Mouse (Mus musculus): Measurements from ENCODE around the gene Ifit2. TPM values are rescaled to one million over a fixed set of nuclear protein-coding genes. Genes with fewer than 3 reads are reported as not detected.
A peak's percentile ranks its signal among the peaks of the same experiment; 100 is the strongest.

Ifit2 gene
- polyA plus RNA-seq, 1 experiment from 2014 or later: 12.5 TPM

DNA sequence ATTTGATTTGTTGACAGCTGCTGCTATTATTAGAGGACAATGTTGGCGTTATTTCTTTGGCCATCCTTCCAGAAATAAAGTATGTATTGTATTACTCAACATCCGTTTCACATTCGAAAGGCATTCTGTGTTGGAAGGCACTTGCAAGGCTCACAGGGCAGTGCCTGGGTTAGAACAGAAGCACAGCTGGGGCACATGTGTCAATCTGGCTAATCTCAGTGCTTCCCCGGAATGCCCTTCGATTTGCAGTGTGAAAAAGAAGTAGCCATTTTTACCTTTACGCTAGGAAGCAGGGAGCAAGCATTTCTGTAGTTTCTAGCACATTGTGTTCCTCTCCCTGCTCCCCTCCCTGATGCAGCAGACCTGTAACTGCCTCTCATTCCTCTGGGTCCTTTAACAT lies 2.5 kb downstream of the Ifit2 start:
- Histone ChIP-seq H3K4me3 (ENCODE audit: low read depth, low read length) (no peak overlapping the region), H3K4me1 (ENCODE audit: control insufficient read depth, insufficient read depth, low read length) (no peaks in the 10 kb centered on the region; the same call in 1 of the 2 replicates), H3K9me3 (replicated peaks; ENCODE audit: control insufficient read depth, low read length) (no peaks in the 10 kb centered on the region), H3K27me3 (ENCODE audit: control insufficient read depth, insufficient read depth, low read length) (no peaks in the 10 kb centered on the region), H3K27ac (replicated peaks; ENCODE audit: low read depth, low read length) (no peak overlapping the region), H3K36me3 (replicated peaks; ENCODE audit: control insufficient read depth, insufficient read depth, low read depth, low read length) (no peaks in the 10 kb centered on the region), H3K4me2 (ENCODE audit: low read depth, low read length) (no peak overlapping the region), H3K9ac (replicated peaks; ENCODE audit: low read length) (no peak overlapping the region)
- 54% methylated on average over 6 of the region's 6 CpGs for WGBS
- ATAC-seq (replicated peaks; ENCODE audit: insufficient number of reproducible peaks, low FRiP score, low TSS enrichment, low read depth): no peak
- peak; percentile 39 for DNase-seq (ENCODE audit: low spot score)

DNA sequence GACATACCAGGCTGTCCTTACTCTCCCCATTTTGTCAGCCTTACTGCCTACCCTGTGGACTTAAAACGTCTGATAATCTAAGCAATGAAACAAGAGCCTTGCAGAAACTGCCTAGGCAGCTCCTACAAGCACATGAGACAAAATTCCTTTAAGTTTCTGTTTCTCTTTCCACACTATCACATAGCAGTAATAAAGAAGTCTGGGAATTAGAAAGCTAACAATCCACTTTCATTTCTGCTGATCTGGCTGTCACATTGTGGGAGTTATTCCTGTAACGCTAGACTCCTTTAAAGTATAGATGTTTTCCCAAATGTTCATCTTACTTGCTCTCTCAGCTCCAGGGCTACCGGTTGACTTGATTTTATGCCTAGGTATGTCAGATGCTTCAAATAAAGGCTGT lies 3.0 kb downstream of the Ifit2 start:
- no peak overlapping the region for H3K27ac ChIP-seq (replicated peaks; ENCODE audit: low read depth, low read length)
- H3K4me3 ChIP-seq (ENCODE audit: low read depth, low read length): no peak overlapping the region
- DNase-seq (ENCODE audit: low spot score): no peak
- ATAC-seq (replicated peaks; ENCODE audit: insufficient number of reproducible peaks, low FRiP score, low TSS enrichment, low read depth): no peak
- H3K4me2 ChIP-seq (ENCODE audit: low read depth, low read length): no peak overlapping the region
- no peaks in the 10 kb centered on the region; the same call in 1 of the 2 replicates for H3K4me1 ChIP-seq (ENCODE audit: control insufficient read depth, insufficient read depth, low read length)
- H3K9ac ChIP-seq (replicated peaks; ENCODE audit: low read length): no peak overlapping the region; the same call in 1 of the 2 replicates
- no peaks in the 10 kb centered on the region for H3K9me3 ChIP-seq (replicated peaks; ENCODE audit: control insufficient read depth, low read length)
- H3K36me3 ChIP-seq (replicated peaks; ENCODE audit: control insufficient read depth, insufficient read depth, low read depth, low read length): no peaks in the 10 kb centered on the region
- 57% methylated on average over 3 of the region's 3 CpGs for WGBS
- H3K27me3 ChIP-seq (ENCODE audit: control insufficient read depth, insufficient read depth, low read length): no peaks in the 10 kb centered on the region

DNA sequence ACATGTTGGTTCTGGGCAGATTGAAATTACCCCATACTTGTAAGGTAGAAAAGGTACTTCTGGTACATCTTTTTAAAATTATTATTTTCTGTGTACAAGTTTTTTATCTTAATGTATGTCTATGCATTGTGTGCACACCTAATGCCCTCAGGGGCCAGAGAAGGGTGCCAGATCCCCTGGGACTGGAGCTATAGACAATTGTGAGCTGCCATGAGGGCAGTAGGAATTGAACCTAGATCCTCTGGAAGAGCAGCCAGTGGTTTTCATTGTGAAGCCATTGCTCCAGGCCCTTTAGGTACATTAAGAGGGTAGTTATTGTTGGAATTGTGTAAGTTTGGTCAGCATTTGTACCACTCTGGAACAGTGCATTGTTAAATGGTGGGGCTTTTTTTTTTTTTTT lies 3.6 kb downstream of the Ifit2 start:
- DNase-seq (ENCODE audit: low spot score) (no peak), ATAC-seq (replicated peaks; ENCODE audit: insufficient number of reproducible peaks, low FRiP score, low TSS enrichment, low read depth) (no peak)
- Histone ChIP-seq H3K9ac (replicated peaks; ENCODE audit: low read length) (no peak overlapping the region), H3K4me3 (ENCODE audit: low read depth, low read length) (no peak overlapping the region), H3K4me1 (ENCODE audit: control insufficient read depth, insufficient read depth, low read length) (no peaks in the 10 kb centered on the region; the same call in 1 of the 2 replicates), H3K36me3 (replicated peaks; ENCODE audit: control insufficient read depth, insufficient read depth, low read depth, low read length) (no peaks in the 10 kb centered on the region), H3K4me2 (ENCODE audit: low read depth, low read length) (no peak overlapping the region), H3K9me3 (replicated peaks; ENCODE audit: control insufficient read depth, low read length) (no peaks in the 10 kb centered on the region), H3K27ac (replicated peaks; ENCODE audit: low read depth, low read length) (no peak overlapping the region), H3K27me3 (ENCODE audit: control insufficient read depth, insufficient read depth, low read length) (no peaks in the 10 kb centered on the region)

DNA sequence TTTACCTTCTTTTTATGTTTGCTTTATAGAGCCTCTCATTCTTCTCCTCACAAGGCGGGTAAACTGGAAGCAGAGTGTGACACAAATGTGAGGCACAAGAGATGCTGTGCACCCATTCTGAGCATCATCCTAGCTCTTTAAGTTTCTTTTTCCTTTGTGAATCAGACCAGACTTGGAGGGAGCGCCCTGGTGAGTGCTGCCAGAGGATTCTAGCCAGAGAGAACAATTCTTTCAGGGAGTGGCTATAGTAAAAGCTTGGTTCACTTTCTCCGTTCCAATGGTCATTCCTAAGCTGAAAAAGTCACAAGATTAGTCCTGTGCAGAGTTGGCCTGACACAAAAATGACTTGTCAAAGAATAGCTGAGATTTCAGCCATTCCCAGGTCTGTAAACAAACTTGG lies 6.1 kb downstream of the Ifit2 start:
- Histone ChIP-seq H3K4me2 (ENCODE audit: low read depth, low read length) (no peak overlapping the region), H3K36me3 (replicated peaks; ENCODE audit: control insufficient read depth, insufficient read depth, low read depth, low read length) (no peaks in the 10 kb centered on the region), H3K27ac (replicated peaks; ENCODE audit: low read depth, low read length) (no peak overlapping the region), H3K27me3 (ENCODE audit: control insufficient read depth, insufficient read depth, low read length) (no peaks in the 10 kb centered on the region), H3K9me3 (replicated peaks; ENCODE audit: control insufficient read depth, low read length) (no peaks in the 10 kb centered on the region), H3K4me3 (ENCODE audit: low read depth, low read length) (no peak overlapping the region), H3K9ac (replicated peaks; ENCODE audit: low read length) (no peak overlapping the region), H3K4me1 (ENCODE audit: control insufficient read depth, insufficient read depth, low read length) (no peaks in the 10 kb centered on the region; the same call in 1 of the 2 replicates)
- 79% methylated on average over 3 of the region's 3 CpGs for WGBS
- DNase-seq (ENCODE audit: low spot score) (no peak), ATAC-seq (replicated peaks; ENCODE audit: insufficient number of reproducible peaks, low FRiP score, low TSS enrichment, low read depth) (no peak)

DNA sequence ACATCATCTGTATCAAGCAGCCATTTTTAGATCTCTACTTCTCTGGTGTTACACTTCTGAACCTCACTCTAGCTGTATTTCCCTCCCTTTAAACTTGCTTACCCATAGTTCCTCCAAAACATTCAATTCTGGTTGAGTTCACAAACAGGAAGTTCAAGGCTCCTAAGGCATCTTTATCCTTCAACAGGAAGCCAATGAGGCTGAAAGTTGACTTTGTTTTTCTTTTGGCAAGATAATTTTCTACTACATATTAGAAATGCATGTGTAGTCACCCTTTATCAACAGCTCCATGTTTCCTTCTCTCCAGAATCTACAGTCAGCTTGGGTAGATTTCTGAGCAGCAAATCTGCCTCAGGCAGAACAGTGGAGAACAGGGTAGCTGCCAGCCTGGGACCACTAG lies 12.1 kb downstream of the Ifit2 start:
- H3K36me3 ChIP-seq (replicated peaks; ENCODE audit: control insufficient read depth, insufficient read depth, low read depth, low read length): no peaks in the 10 kb centered on the region
- H3K9me3 ChIP-seq (replicated peaks; ENCODE audit: control insufficient read depth, low read length): no peaks in the 10 kb centered on the region
- H3K4me3 ChIP-seq (ENCODE audit: low read depth, low read length): no peak overlapping the region
- no peak overlapping the region for H3K4me2 ChIP-seq (ENCODE audit: low read depth, low read length)
- no peaks in the 10 kb centered on the region for H3K4me1 ChIP-seq (ENCODE audit: control insufficient read depth, insufficient read depth, low read length)
- ATAC-seq (replicated peaks; ENCODE audit: insufficient number of reproducible peaks, low FRiP score, low TSS enrichment, low read depth): no peak
- H3K27me3 ChIP-seq (ENCODE audit: control insufficient read depth, insufficient read depth, low read length): no peaks in the 10 kb centered on the region
- no peak overlapping the region for H3K27ac ChIP-seq (replicated peaks; ENCODE audit: low read depth, low read length)
- no peak overlapping the region for H3K9ac ChIP-seq (replicated peaks; ENCODE audit: low read length)
- no peak for DNase-seq (ENCODE audit: low spot score)

DNA sequence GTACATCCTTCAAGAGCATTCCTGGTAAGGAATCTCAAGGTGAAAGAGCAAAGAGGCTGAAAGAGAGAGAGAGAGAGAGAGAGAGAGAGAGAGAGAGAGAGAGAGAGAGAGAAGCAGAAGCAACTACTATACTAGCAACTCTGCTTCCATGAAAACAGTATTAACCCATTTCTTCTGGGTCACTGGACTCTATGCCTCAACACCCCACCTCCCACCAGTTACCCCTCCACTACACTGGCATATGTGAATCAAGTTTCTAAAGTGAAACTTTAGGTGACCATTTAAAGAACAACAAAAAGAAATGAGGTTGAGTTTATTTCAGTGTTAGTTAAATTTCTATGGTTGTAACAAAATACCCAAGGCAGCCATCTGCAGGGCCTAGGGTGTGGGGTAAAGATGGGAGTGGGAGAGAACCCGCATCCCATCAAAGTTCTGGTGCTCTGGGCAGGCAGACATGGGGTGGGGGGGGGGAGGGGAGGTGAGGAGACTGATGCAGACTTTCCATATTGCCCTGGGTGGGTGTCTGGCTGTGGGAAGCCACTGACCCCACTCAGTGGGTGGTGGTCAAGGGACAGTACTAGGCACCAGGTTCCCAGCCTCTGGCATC lies 15.8 kb downstream of the Ifit2 start:
- Histone ChIP-seq H3K27ac (replicated peaks; ENCODE audit: low read depth, low read length) (no peak overlapping the region), H3K4me2 (ENCODE audit: low read depth, low read length) (no peak overlapping the region), H3K4me1 (ENCODE audit: control insufficient read depth, insufficient read depth, low read length) (no peaks in the 10 kb centered on the region), H3K9me3 (replicated peaks; ENCODE audit: control insufficient read depth, low read length) (no peaks in the 10 kb centered on the region), H3K9ac (replicated peaks; ENCODE audit: low read length) (no peak overlapping the region), H3K27me3 (ENCODE audit: control insufficient read depth, insufficient read depth, low read length) (no peaks in the 10 kb centered on the region), H3K36me3 (replicated peaks; ENCODE audit: control insufficient read depth, insufficient read depth, low read depth, low read length) (no peaks in the 10 kb centered on the region), H3K4me3 (ENCODE audit: low read depth, low read length) (no peak overlapping the region)
- no peak for ATAC-seq (replicated peaks; ENCODE audit: insufficient number of reproducible peaks, low FRiP score, low TSS enrichment, low read depth)
- DNase-seq (ENCODE audit: low spot score): no peak
- 83% methylated on average over 1 of the region's 1 CpGs for WGBS

DNA sequence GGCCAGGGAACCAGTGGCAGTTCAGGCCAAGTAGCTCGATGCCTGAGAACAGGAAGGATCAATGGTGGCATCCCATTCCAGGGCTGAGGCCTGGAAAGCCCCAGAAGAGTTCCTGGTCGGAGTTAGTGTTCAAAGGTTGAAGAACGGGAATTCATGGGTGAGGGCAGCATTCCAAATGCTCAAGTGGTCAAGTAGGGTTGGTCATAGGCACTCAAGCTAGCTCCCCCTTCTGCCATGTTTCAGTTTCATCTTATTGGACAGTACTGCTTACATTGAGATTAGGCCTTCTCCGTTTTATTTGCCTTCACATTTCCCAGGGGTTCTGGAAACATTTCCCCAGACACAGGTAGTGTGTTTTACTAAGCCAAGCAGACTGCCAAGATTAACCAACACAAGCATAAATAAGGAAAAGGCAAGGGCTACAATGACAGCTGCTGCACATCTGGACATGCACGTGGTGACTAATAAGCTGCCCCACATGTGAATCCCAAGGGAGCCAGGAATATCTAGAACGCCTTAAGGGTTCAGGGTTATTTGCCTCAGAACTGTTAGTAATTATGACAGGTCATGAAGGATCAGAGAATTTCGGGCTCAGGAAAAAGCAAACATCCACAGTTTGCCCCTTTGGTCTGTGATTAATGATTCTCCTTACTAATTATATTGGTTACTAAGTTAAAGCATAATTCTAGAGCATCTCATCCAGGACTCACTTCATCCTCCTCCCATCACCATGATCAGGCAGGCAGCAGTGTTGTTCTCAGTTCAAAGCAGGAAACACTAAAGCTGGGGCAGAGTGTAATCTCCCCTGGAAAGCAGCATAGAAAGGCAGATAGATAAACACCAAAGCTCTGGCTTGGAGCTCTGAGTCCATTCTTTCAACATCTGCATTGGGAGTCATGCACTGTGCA lies 18.7 kb downstream of the Ifit2 start:
- no peaks in the 10 kb centered on the region for H3K36me3 ChIP-seq (replicated peaks; ENCODE audit: control insufficient read depth, insufficient read depth, low read depth, low read length)
- no peaks in the 10 kb centered on the region for H3K9me3 ChIP-seq (replicated peaks; ENCODE audit: control insufficient read depth, low read length)
- ATAC-seq (replicated peaks; ENCODE audit: insufficient number of reproducible peaks, low FRiP score, low TSS enrichment, low read depth) (no peak), DNase-seq (ENCODE audit: low spot score) (no peak)
- no peak overlapping the region for H3K27ac ChIP-seq (replicated peaks; ENCODE audit: low read depth, low read length)
- no peaks in the 10 kb centered on the region for H3K4me1 ChIP-seq (ENCODE audit: control insufficient read depth, insufficient read depth, low read length)
- no peak overlapping the region for H3K4me2 ChIP-seq (ENCODE audit: low read depth, low read length)
- 59% methylated on average over 7 of the region's 7 CpGs for WGBS
- no peak overlapping the region for H3K4me3 ChIP-seq (ENCODE audit: low read depth, low read length)
- H3K27me3 ChIP-seq (ENCODE audit: control insufficient read depth, insufficient read depth, low read length): no peaks in the 10 kb centered on the region
- no peak overlapping the region for H3K9ac ChIP-seq (replicated peaks; ENCODE audit: low read length)

DNA sequence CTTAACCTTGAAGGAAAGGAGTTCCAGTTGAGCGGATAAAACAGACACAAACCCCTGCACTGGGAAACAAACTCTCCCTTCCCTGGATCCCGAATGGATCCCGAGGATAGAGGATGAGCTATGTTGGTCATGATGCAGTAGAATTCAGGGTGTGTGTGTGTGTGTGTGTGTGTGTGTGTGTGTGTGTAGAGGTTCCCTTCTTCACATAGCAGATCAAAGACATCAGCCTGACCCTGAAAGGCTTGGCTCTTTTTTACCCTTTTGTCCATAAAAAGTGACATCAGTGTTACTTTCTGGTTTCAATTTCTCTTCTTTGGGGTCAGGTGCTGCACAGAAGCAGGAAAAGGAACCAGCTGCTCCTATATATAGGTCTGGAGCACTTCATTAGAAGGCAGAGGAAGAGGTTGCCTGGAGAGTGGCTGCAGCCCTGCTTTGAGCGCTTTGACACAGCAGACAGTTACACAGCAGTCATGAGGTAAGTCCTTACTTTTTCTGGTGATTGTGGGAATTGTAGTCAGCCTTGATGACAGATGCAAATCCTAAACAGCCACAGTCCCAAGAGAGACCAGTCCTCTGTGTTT lies 19.5 kb downstream of the Ifit2 start:
- H3K27me3 ChIP-seq (ENCODE audit: control insufficient read depth, insufficient read depth, low read length): no peaks in the 10 kb centered on the region
- no peaks in the 10 kb centered on the region for H3K4me1 ChIP-seq (ENCODE audit: control insufficient read depth, insufficient read depth, low read length)
- DNase-seq (ENCODE audit: low spot score): no peak
- H3K4me3 ChIP-seq (ENCODE audit: low read depth, low read length): no peak overlapping the region
- no peaks in the 10 kb centered on the region for H3K36me3 ChIP-seq (replicated peaks; ENCODE audit: control insufficient read depth, insufficient read depth, low read depth, low read length)
- WGBS: 72% methylated on average over 4 of the region's 4 CpGs
- H3K9ac ChIP-seq (replicated peaks; ENCODE audit: low read length): no peak overlapping the region
- H3K27ac ChIP-seq (replicated peaks; ENCODE audit: low read depth, low read length): no peak overlapping the region
- no peak overlapping the region for H3K4me2 ChIP-seq (ENCODE audit: low read depth, low read length)
- no peaks in the 10 kb centered on the region for H3K9me3 ChIP-seq (replicated peaks; ENCODE audit: control insufficient read depth, low read length)
- no peak for ATAC-seq (replicated peaks; ENCODE audit: insufficient number of reproducible peaks, low FRiP score, low TSS enrichment, low read depth)

Measured in embryonic facial prominence, embryonic 11.5 days (tissue).